Mouse (Mus musculus) brain, embryonic 14.5 days (tissue): ENCODE results near the gene Acox2. TPM values are rescaled to one million over a fixed set of nuclear protein-coding genes. Genes with fewer than 3 reads are reported as not detected.

Experiments used
- DNase-seq: peaks from one replicate; pipeline ENCODE4 v3.0.0-alpha.2; 2011; ENCODE audit warnings: low read depth
- CTCF ChIP-seq: fragments of 200-500 bp; IDR thresholded peaks from 2 replicates; pipeline ENCODE4 v1.5.1; 2012; ENCODE audit warnings: inconsistent platforms, mild to moderate bottlenecking, moderate library complexity, borderline replicate concordance; ENCODE audit not compliant: insufficient read depth, insufficient read length; ENCODE audit errors: extremely low read depth
- POLR2A ChIP-seq: fragments of 200-500 bp; IDR thresholded peaks from 2 replicates; pipeline ENCODE4 v1.6.1; 2012; ENCODE audit warnings: mild to moderate bottlenecking, inconsistent platforms, borderline replicate concordance; ENCODE audit not compliant: poor library complexity, insufficient read depth, insufficient read length, severe bottlenecking; ENCODE audit errors: extremely low read depth
- polyA plus RNA-seq: library from polyadenylated mRNA; depleted of rRNA; stranded (reverse); fragments of >200 nt; gene quantifications from 2 replicates; pipeline ENCODE4 v1.2.3, GENCODE M21; 2012

The Acox2 gene
- polyA plus RNA-seq, 1 experiment, result not detected

DNA sequence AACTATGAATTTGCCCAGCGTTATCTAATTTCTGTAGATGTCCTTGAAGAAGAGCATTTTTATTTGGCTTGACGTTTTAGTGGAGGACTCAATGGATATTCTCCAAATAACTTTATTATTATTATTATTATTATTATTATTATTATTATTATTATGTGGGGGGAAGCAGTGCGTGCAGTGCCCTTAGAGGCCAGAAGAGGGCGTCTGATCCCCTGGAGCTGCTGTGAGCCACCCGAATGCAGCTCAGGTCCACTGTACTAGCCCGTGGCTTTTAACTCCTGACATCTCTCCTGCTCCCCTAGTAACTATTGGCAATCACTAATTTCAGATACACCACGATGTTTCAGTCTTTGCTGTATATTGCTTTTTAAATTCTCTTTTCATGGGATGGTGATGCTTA, 38.8 kb downstream of the Acox2 start:
- DNase-seq, result no peak
- TF ChIP-seq CTCF (peak; percentile 62), POLR2A (no peak)

GRCm38 (mm10) chr14:8219876-8220275, 39.3 kb downstream of the Acox2 start:
- no peak for DNase-seq
- TF ChIP-seq CTCF, result no peak
- TF ChIP-seq POLR2A, result no peak

DNA sequence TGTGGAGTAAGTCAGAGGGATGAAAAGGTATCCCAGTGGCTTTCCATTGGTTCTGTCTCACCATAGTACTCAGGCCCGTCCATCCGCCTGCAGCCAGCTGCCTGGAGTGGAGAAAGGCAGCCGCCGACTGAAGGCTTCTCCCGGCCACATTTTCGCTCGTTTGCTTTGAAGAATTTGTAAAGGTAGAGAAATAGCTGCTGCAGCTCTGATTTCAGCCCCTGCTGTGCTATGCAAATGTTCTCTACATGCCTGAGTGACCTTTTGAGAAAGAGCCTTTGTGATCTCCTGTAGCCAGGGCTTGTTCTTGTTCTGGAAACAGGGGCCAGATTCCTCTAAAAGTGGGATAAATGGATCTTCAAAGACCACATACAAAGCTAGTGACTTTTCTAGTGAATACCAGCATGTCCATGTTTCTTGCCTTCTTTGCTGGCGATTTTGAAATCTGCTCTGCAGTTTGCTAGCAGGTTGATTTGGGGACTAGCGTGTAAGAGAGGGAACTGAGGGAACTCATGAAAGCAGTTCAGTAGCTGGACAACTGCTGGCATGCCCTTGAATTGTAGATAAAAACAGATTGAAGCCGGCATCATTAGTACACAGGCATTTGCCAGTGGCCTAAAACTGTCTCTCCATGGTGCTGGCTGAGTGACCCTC, 40.3 kb downstream of the Acox2 start:
- TF ChIP-seq CTCF (no peak), POLR2A (no peak)
- DNase-seq, result peak; percentile 88

DNA sequence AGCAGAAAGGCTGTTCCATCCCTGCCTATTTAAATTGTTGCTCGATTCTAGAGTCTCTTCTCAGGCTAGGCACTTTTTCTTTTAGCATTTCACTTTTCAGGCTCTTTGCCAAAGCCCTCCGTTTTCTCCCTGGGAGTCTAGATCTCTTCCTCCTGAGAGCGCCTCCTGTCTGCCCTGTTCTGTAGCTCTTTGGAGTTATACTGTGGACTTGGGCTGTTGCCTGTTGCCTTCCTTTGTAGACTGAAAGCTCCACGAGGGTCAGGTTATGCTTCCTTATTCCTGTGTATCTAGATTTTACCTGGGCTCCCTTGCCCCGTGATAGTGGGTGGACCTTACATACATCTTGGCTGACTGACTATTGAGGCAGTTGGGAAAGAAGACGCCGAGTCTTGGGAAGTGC, 40.9 kb downstream of the Acox2 start:
- peak; percentile 49 for DNase-seq
- TF ChIP-seq POLR2A (no peak), CTCF (no peak)

- no peak for DNase-seq
- no peak for TF ChIP-seq CTCF
- TF ChIP-seq POLR2A, result no peak
Observed at GRCm38 (mm10) chr14:8216100-8216499, 43.1 kb downstream of the Acox2 start.

DNA sequence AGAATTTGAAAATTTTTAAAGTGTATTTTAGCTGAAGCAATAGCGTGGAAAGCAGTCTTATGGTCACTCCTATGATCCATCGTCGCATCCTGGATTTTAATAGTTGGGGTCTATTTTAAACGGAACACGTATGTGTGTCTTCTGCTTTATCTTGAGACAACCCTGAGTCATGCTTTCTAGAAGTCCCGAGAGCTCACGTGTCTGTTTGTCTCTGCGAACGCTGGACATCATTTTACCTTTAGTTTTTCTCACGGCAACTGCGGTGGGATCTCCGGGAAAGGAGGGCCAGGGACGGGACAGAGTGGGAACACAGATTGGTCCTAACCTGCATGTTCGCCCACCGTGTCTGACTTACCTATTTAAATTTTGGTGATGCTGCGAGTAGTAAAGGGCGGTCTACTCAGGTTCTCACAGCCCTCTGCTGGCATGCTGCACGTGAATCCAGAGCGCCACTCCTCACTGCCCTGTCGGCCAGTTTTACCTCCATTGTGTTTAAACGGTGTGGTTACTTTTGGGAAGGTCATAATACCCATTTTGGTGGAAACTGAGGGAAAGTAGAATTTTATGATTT, 43.9 kb downstream of the Acox2 start:
- peak; percentile 51 for DNase-seq

GRCm38 (mm10) chr14:8214299-8215207, 44.6 kb downstream of the Acox2 start:
- TF ChIP-seq CTCF (no peak), POLR2A (0 out of 2 replicates have a peak, but pooled peaks have one; percentile 5)
- peak; percentile 82 for DNase-seq

More for the DNA sequence above, 43.9 kb downstream of the Acox2 start:
- no peak for TF ChIP-seq POLR2A
- no peak for TF ChIP-seq CTCF

DNA sequence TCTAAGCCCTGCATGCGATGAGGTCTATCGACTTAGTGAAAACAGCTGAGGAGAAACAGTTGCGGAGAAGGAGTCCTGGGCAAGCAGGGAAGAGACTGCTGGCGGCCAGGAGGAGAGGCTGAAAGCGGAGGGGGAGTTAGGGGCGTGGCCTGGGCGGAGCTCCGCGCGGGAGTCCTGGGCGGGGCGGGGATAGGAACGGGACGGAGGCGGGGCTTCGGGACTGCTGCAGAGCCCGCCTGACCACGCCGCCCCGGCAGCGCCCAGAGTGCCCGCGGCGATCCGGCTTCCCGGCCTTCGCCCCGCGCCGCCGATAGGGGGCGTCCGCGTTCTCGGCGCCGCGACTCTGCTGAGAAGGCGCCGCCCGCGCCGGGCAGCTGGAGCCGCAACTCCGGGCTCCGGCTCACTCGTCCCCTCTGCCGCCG, 45.3 kb downstream of the Acox2 start, which contains the start of gene Kctd6:
Gene Kctd6, plus strand, starts transcription at position 338 of the 422 bp plus-strand sequence.
- TF ChIP-seq CTCF (peak; percentile 79), POLR2A (peak; percentile 65)
- DNase-seq, result peak; percentile 99

DNA sequence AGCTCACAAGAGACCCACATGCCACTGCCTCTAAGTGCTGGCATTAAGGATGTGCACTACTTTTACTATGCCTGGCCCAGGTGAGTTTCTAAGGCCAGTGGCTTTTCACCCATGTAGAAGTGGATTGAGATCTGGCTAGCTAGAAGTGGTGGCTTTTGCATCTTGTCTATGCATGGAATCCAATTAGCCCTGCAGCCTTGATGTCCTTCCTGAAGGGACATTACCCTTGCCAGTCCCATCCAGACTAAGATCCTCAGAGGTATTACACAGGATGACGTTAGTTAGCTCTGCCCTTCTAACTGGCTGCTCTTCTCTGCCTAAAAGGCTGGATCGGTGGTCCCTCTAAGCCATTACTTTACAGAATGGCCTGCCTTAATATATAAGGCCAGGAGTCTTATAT, 46.2 kb downstream of the Acox2 start:
- no peak for DNase-seq
- no peak for TF ChIP-seq POLR2A

DNA sequence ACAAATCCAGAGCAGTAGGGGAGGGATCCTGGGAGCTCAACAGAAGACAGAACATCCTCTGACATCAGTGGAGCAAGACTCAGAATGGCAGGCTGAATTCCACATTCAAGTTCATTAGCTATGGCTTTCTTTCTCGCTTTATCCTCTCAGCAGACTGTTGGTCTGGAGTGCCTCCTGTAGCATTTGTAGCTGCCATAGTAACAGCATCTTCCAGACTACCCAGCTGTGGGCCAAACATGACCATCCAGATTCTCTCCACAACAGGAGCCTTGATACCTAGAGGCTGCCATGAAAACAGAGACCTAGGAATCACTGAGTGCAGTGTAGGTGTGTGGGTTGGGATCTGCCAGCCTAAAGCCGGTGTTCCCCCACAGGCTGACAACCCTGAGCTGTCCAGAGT, 49.3 kb downstream of the Acox2 start:
- TF ChIP-seq CTCF, result no peak
- no peak for DNase-seq

GRCm38 (mm10) chr14:8208876-8209275, 50.3 kb downstream of the Acox2 start:
- TF ChIP-seq CTCF (no peak), POLR2A (no peak)
- DNase-seq, result peak; percentile 84
